Mouse (Mus musculus): ENCODE data around the gene Olfr1441.

The Olfr1441 gene

DNA sequence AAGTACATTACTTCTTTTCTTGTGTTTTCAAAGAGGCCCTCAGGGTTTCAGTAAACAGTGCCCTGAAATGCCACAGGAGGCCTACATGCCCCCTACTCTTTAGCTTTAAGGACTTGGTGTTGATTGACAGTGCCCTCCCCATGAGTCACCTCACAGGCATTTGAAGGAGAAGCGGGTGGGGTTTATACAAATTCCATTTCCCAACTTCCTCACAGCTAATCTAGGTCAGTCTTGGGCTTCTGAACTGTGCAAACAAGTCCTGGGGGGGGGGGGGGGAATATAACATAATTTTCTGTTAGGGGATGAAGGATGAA is 46.4 kb downstream of the Olfr1441 start:
- peak; percentile 33 for DNase-seq

DNA sequence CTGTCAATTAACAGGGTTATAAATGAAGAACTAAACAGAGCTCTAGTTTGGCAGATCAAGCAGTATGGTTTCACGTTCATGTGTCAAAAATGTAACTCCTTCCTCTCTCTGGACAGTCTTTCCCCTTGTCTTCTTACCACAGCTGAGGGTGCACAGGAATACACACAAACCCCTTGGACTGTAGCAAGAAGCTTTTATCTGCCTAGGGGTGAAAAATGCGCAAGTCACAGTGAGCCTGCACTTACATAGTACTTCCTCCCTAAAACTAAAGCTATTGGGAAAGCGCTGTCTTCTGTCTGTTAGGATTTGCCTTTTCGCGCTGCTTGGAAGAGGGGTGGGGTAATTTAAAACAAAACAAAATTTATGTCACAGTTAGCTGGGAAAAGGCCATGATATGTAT is 46.9 kb downstream of the Olfr1441 start:
- no peak for DNase-seq

DNA sequence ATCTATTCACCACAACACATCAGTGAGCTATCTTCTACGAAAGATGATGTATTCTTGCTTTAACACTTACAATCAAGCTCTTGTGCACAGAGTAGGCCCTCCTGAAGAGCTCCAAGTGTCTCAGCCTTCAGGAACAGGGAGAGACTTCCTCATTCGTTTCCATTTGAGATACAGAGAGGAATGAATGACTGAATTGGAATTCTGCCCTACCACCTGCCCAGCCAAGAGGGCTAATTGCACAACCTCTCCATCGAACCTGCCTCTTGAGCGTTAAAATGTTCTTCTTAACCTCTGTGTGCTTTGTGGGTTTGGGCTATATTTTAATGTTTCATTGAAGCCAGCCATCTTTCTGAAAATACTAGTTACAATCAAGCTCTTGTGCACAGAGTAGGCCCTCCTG is 47.4 kb downstream of the Olfr1441 start:
- DNase-seq, result peak; percentile 9

DNA sequence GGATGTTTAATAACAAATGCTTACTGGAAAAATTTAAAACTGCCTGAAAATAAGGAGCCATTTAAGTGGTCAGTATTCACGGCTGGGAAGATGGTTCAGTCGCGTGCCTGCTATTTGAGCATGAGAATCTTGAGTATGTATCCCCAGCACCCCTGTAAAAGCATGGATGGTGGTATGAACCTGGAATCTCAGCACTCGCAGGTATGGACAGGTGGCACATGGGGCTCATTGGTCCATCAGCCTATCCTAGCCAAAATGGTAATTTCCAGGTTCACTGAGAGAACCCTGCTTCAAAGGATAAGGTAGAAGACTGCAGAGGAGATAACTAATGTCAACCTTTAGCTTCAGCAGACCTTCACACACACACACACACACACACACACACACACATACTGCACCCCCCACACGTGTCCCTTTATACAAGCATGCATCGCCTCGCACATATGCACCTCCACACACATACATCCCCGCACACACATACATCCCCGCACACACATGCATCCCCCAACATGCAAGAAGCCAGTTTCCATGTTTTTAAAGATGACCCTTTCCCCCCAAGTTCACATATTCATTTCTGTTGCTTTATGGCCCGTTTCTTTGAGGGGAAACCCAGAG is 48.4 kb downstream of the Olfr1441 start:
- DNase-seq, result no peak

DNA sequence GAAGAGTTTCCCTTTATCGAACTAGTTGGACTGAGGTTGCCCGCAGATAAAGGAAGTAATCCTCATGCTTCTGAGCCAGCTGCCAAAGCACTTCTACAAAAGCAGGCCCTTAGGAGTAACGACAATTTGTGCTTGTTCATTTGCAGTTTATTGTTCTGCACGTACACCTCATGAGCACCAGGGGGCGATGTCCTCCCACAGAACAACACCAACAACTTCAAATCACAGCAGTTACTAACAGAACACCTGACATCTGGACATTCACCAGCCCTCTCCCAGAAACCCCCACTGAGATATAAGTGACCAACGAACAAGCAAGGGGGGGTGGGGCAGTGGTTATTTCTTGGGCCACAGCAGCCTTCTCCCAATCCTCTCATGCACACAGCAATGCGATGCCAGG is 49.0 kb downstream of the Olfr1441 start:
- DNase-seq, result peak; percentile 75

DNA sequence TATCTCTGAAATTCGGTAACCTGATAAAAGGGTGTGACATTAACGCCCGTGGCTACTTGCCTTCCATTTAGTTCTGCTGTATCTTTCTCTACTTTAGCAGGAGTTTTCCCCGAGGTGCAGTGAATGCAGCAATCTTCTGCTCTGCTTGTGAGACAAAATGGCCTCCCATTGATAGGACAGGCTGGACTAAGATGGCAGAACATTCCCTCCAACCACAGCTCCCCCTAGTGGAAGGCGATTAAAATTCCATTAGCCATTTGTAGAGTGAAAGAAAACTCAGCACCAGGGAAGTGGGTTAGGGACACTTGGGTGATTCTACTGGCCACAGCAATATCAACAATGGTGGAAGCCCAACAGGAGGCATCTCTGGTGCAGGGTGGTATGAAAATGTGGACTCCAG is 50.2 kb downstream of the Olfr1441 start:
- peak; percentile 34 for DNase-seq

DNA sequence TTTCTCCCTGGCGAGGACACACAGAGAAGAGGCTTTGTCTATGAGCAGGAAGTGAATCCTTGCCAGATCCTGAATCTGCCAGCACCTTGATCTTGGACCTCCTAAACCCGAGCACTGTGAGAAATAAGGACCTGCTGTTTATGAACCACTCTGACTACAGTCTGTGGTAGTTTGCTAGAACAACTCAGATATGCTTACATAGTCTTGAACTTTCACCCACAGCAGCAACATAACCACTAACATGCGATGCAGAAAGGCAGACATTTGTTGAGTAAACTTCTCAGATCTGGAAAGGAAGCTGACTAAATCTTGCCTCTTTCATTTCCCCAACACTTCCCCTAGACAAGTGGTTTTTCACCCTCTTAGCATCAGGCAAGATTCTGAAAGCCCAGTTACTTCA is 54.6 kb downstream of the Olfr1441 start:
- no peak for DNase-seq

DNA sequence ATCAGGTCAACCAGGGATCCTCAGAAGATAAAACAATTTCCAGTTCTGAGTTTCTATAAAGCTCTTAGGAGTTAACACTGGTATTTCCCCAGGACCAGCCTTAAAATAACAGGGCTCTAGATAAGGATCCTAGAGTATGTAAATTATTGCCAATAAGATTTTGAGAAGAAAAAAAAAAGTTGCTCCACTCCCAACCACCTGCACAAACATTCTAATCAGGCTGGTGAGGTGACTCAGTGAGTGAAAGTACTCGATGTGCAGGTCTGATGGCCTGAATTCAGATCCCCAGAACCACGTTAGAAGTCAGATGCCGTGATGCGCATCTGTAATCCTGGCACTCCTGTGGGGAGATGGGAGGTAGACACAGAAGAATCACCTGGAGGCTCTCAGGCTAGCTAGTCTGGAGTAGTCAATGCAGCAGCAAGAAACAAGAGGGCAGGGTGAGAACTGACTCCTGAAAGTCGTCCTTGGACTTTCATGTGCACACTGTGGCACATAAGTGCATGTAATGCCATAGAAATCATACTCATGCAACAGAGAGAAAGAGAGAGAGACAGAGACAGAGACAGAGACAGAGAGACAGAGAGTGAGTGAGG is 55.2 kb downstream of the Olfr1441 start:
- DNase-seq, result no peak

Measured in kidney, postnatal 10 days (tissue).